Mouse (Mus musculus): Measurements from ENCODE around the gene Slfn8.
"Not testable (repeated sequence)": the region's sequence is repeated elsewhere in the genome, so short reads cannot be mapped to it uniquely, and the experiment has no call there.

Gene Slfn8

GRCm38 (mm10) chr11:82991469-82992166 is 29.0 kb downstream of the Slfn8 start, which contains the start of gene Slfn9:
Gene Slfn9, minus strand, starts transcription at chr11:82991830.
- peak; percentile 68 for DNase-seq (ENCODE audit: low read depth)

- DNase-seq (ENCODE audit: low read depth), result peak; percentile 69
These were observed 29.8 kb downstream of the Slfn8 start for GRCm38 (mm10) chr11:82990612-82991385.

- no peak for DNase-seq (ENCODE audit: low read depth)
These were observed 31.3 kb downstream of the Slfn8 start for GRCm38 (mm10) chr11:82989357-82989756.

- no peak for DNase-seq (ENCODE audit: low read depth)
These were observed 33.0 kb downstream of the Slfn8 start for GRCm38 (mm10) chr11:82987621-82988020.

- DNase-seq (ENCODE audit: low read depth), result no peak
These were observed 37.4 kb downstream of the Slfn8 start for GRCm38 (mm10) chr11:82983193-82983592.

GRCm38 (mm10) chr11:82982409-82982808 is 38.2 kb downstream of the Slfn8 start:
- DNase-seq (ENCODE audit: low read depth), result not testable (repeated sequence)

- no peak for DNase-seq (ENCODE audit: low read depth)
These were observed 46.7 kb downstream of the Slfn8 start for GRCm38 (mm10) chr11:82973916-82974315.

GRCm38 (mm10) chr11:82971590-82971974 is 49.0 kb downstream of the Slfn8 start:
- DNase-seq (ENCODE audit: low read depth), result no peak

- peak; percentile 67 for DNase-seq (ENCODE audit: low read depth)
These were observed 49.7 kb downstream of the Slfn8 start for GRCm38 (mm10) chr11:82970712-82971589.

GRCm38 (mm10) chr11:82962215-82962614 is 58.4 kb downstream of the Slfn8 start:
- no peak for DNase-seq (ENCODE audit: low read depth)

- peak; percentile 70 for DNase-seq (ENCODE audit: low read depth)
These were observed 58.9 kb downstream of the Slfn8 start for GRCm38 (mm10) chr11:82961743-82962142.

- DNase-seq (ENCODE audit: low read depth), result peak; percentile 79
These were observed 61.0 kb downstream of the Slfn8 start for GRCm38 (mm10) chr11:82959613-82960012.

- no peak for DNase-seq (ENCODE audit: low read depth)
These were observed 63.7 kb downstream of the Slfn8 start for GRCm38 (mm10) chr11:82956925-82957324.

GRCm38 (mm10) chr11:82954631-82955030 is 66.0 kb downstream of the Slfn8 start:
- peak; percentile 70 for DNase-seq (ENCODE audit: low read depth)

- DNase-seq (ENCODE audit: low read depth), result peak; percentile 85
These were observed 67.7 kb downstream of the Slfn8 start for GRCm38 (mm10) chr11:82952612-82953542.

All from naive thymus-derived CD4-positive, alpha-beta T cell, adult 2 months (primary cell).